Mouse (Mus musculus) gastrocnemius, postnatal 25 days (tissue): ENCODE data around the gene Shisal2b. TPM values are rescaled to one million over a fixed set of nuclear protein-coding genes. Genes with fewer than 3 reads are reported as not detected.
A peak's percentile ranks its signal among the peaks of the same experiment; 100 is the strongest.

ENCODE experiments used
- DNase-seq: peaks from one replicate; pipeline ENCODE4 v3.0.0; 2022
- total RNA-seq, 2 experiments: library from RNA; stranded (reverse); gene quantifications; 1 replicate in 1 of 2; 2 replicates in 1 of 2; pipeline ENCODE4 v1.2.3; 2021

Shisal2b gene
- total RNA-seq, 2 experiments from 2014 or later = 0.36 TPM; not detected in 1

GRCm38 (mm10) chr13:104816635-104817571, 46.8 kb downstream of the Shisal2b start, which contains the start of gene Cwc27:
TSS of gene Cwc27 (minus strand) at chr13:104817142.
- peak; percentile 73 for DNase-seq

GRCm38 (mm10) chr13:104816270-104816634, 47.4 kb downstream of the Shisal2b start:
- no peak for DNase-seq

GRCm38 (mm10) chr13:104805681-104806080, 58.0 kb downstream of the Shisal2b start:
- no peak for DNase-seq

GRCm38 (mm10) chr13:104799566-104800182, 64.0 kb downstream of the Shisal2b start:
- DNase-seq = no peak

- no peak for DNase-seq
Measured at GRCm38 (mm10) chr13:104799067-104799466, 64.6 kb downstream of the Shisal2b start.

Other genes with a start within 250 kb of the Shisal2b start
- gene Srek1ip1, start 71.4 kb downstream of the Shisal2b start, total RNA-seq = 10 to 100 TPM; 11.0 to 11.8 TPM
- 1 to 10 TPM; 7.9 to 9.8 TPM for gene Cwc27, start 46.8 kb downstream of the Shisal2b start, total RNA-seq
- gene Rgs7bp, start 191.0 kb upstream of the Shisal2b start, total RNA-seq = 1 to 10 TPM in 1 of 2 experiments, under 1 TPM in 1; 0.49 to 1.7 TPM
- not detected for gene 4933425L06Rik, start 218.2 kb upstream of the Shisal2b start, total RNA-seq